Mouse (Mus musculus) layer of hippocampus, postnatal 36 days (tissue): ENCODE data around the gene Elf2. TPM values are rescaled to one million over a fixed set of nuclear protein-coding genes. Genes with fewer than 3 reads are reported as not detected.
"Not testable (repeated sequence)": the region's sequence is repeated elsewhere in the genome, so short reads cannot be mapped to it uniquely, and the experiment has no call there.

Source experiments
- DNase-seq, 2 experiments: peaks; one replicate each; pipeline ENCODE4 v3.0.0; 2022
- total RNA-seq, 2 experiments: library from RNA; stranded (reverse); gene quantifications; 2 replicates each; pipeline ENCODE4 v1.2.3; 2021

The Elf2 gene
- total RNA-seq, 2 experiments from 2014 or later, result 50.2 to 52.0 TPM

GRCm38 (mm10) chr3:51327817-51328216 lies 12.6 kb downstream of the Elf2 start:
- DNase-seq, result no peak

GRCm38 (mm10) chr3:51327429-51327797 lies 13.1 kb downstream of the Elf2 start:
- DNase-seq, result no peak

GRCm38 (mm10) chr3:51326664-51327428 lies 13.6 kb downstream of the Elf2 start:
- peak; percentile 52 to 61 for DNase-seq

- DNase-seq, result no peak
These were observed 15.0 kb downstream of the Elf2 start for GRCm38 (mm10) chr3:51325475-51325874.

GRCm38 (mm10) chr3:51323006-51323405 lies 17.5 kb downstream of the Elf2 start:
- DNase-seq, result no peak

- no peak for DNase-seq
These were observed 18.1 kb downstream of the Elf2 start for GRCm38 (mm10) chr3:51322326-51322725.

GRCm38 (mm10) chr3:51321141-51321540 lies 19.3 kb downstream of the Elf2 start:
- DNase-seq, result no peak

- DNase-seq, result not testable (repeated sequence)
These were observed 22.4 kb downstream of the Elf2 start for GRCm38 (mm10) chr3:51318053-51318452.

GRCm38 (mm10) chr3:51316876-51317275 lies 23.6 kb downstream of the Elf2 start:
- no peak for DNase-seq

GRCm38 (mm10) chr3:51311638-51312037 lies 28.8 kb downstream of the Elf2 start:
- no peak for DNase-seq

GRCm38 (mm10) chr3:51310098-51310497 lies 30.4 kb downstream of the Elf2 start:
- no peak for DNase-seq

GRCm38 (mm10) chr3:51306621-51307020 lies 33.8 kb downstream of the Elf2 start:
- no peak for DNase-seq

GRCm38 (mm10) chr3:51305961-51306360 lies 34.5 kb downstream of the Elf2 start:
- no peak for DNase-seq

- no peak for DNase-seq
These were observed 37.4 kb downstream of the Elf2 start for GRCm38 (mm10) chr3:51302971-51303476.

GRCm38 (mm10) chr3:51301583-51301982 lies 38.9 kb downstream of the Elf2 start:
- no peak for DNase-seq

GRCm38 (mm10) chr3:51296790-51297189 lies 43.7 kb downstream of the Elf2 start:
- no peak for DNase-seq

- DNase-seq, result no peak
These were observed 45.2 kb downstream of the Elf2 start for GRCm38 (mm10) chr3:51295225-51295624.

- no peak for DNase-seq
These were observed 46.2 kb downstream of the Elf2 start for GRCm38 (mm10) chr3:51294251-51294650.

GRCm38 (mm10) chr3:51288880-51289821 lies 51.3 kb downstream of the Elf2 start:
- peak; percentile 70 to 82 for DNase-seq

GRCm38 (mm10) chr3:51284375-51284774 lies 56.1 kb downstream of the Elf2 start:
- DNase-seq, result no peak

- no peak for DNase-seq
These were observed 58.7 kb downstream of the Elf2 start for GRCm38 (mm10) chr3:51281727-51282126.

GRCm38 (mm10) chr3:51278433-51278832 lies 62.0 kb downstream of the Elf2 start:
- no peak for DNase-seq
